Mouse (Mus musculus) embryonic fibroblast, embryonic 13.5 days (primary cell): ENCODE data around the gene Svs1. TPM values are rescaled to one million over a fixed set of nuclear protein-coding genes. Genes with fewer than 3 reads are reported as not detected.

Source experiments
- H3K27ac ChIP-seq: 2 replicates; pipeline ENCODE4 v1.5.1; 2012; ENCODE audit warnings: low read length, control low read depth, inconsistent platforms; ENCODE audit not compliant: insufficient read depth
- H3K4me1 ChIP-seq: 2 replicates; pipeline ENCODE4 v1.6.1; 2011; ENCODE audit warnings: low read length; ENCODE audit not compliant: control insufficient read depth, insufficient read depth
- H3K4me3 ChIP-seq: 2 replicates; pipeline ENCODE4 v1.5.1; 2011; ENCODE audit warnings: mild to moderate bottlenecking, control low read depth, low read length; ENCODE audit not compliant: insufficient read depth
- CTCF ChIP-seq: IDR thresholded peaks from 2 replicates; pipeline ENCODE4 v1.5.1; 2011; ENCODE audit warnings: mild to moderate bottlenecking, control low read depth, low read length, moderate library complexity, borderline replicate concordance; ENCODE audit not compliant: insufficient read depth
- POLR2A ChIP-seq: IDR thresholded peaks from 2 replicates; pipeline ENCODE4 v1.6.1; 2011; ENCODE audit warnings: low read depth, mild to moderate bottlenecking, control low read depth, low read length, moderate library complexity
- polyA plus RNA-seq: library from polyadenylated mRNA; stranded (reverse); fragments of >200 nt; gene quantifications from 2 replicates; pipeline ENCODE4 v1.2.4, GENCODE M21; 2011; ENCODE audit warnings: low read depth; ENCODE audit not compliant: missing spikeins, insufficient read length

The Svs1 gene
- polyA plus RNA-seq, 1 experiment, result not detected

GRCm38 (mm10) chr6:48967868-48968267 lies 18.8 kb upstream of the Svs1 start:
- Histone ChIP-seq H3K27ac (no peak overlapping the region), H3K4me1 (no peaks in the 10 kb centered on the region), H3K4me3 (no peak overlapping the region)
- no peak for TF ChIP-seq CTCF
- no peak for TF ChIP-seq POLR2A

GRCm38 (mm10) chr6:48974663-48975062 lies 12.0 kb upstream of the Svs1 start, which contains the start of gene Doxl2:
Gene Doxl2, plus strand, starts transcription at chr6:48974963.
- Histone ChIP-seq H3K27ac (no peak within 1 kb of the TSS), H3K4me1 (no peaks in the 10 kb centered on the region), H3K4me3 (no peak within 1 kb of the TSS)
- no peak for TF ChIP-seq CTCF
- no peak for TF ChIP-seq POLR2A

- no peak for TF ChIP-seq POLR2A
- no peak for TF ChIP-seq CTCF
- Histone ChIP-seq H3K4me3 (no peak overlapping the region), H3K4me1 (no peaks in the 10 kb centered on the region), H3K27ac (no peak overlapping the region)
Measured at GRCm38 (mm10) chr6:48979616-48980015, 7.0 kb upstream of the Svs1 start.

GRCm38 (mm10) chr6:48982305-48982704 lies 4.4 kb upstream of the Svs1 start:
- H3K4me1 ChIP-seq, result no peaks in the 10 kb centered on the region
- TF ChIP-seq POLR2A, result no peak
- TF ChIP-seq CTCF, result no peak
- no peak overlapping the region for H3K27ac ChIP-seq
- no peak overlapping the region for H3K4me3 ChIP-seq

GRCm38 (mm10) chr6:48989971-48990370 lies 3.3 kb downstream of the Svs1 start:
- Histone ChIP-seq H3K4me1 (no peaks in the 10 kb centered on the region), H3K27ac (no peak overlapping the region), H3K4me3 (no peak overlapping the region)
- no peak for TF ChIP-seq CTCF

- Histone ChIP-seq H3K27ac (no peak overlapping the region), H3K4me1 (no peaks in the 10 kb centered on the region), H3K4me3 (no peak overlapping the region)
- TF ChIP-seq CTCF, result no peak
- TF ChIP-seq POLR2A, result no peak
Measured at GRCm38 (mm10) chr6:48991991-48992390, 5.3 kb downstream of the Svs1 start.

- Histone ChIP-seq H3K27ac (no peak overlapping the region), H3K4me3 (no peak overlapping the region), H3K4me1 (no peaks in the 10 kb centered on the region)
- no peak for TF ChIP-seq CTCF
- TF ChIP-seq POLR2A, result no peak
Measured at GRCm38 (mm10) chr6:48998186-48998585, 11.5 kb downstream of the Svs1 start.

GRCm38 (mm10) chr6:48998796-48999195 lies 12.1 kb downstream of the Svs1 start:
- Histone ChIP-seq H3K27ac (no peak overlapping the region), H3K4me3 (no peak overlapping the region), H3K4me1 (no peaks in the 10 kb centered on the region)
- TF ChIP-seq CTCF, result no peak
- no peak for TF ChIP-seq POLR2A

- TF ChIP-seq CTCF, result no peak
- no peak for TF ChIP-seq POLR2A
- H3K4me1 ChIP-seq, result no peaks in the 10 kb centered on the region
- H3K4me3 ChIP-seq, result no peak overlapping the region
- H3K27ac ChIP-seq, result no peak overlapping the region
Measured at GRCm38 (mm10) chr6:49003381-49003780, 16.7 kb downstream of the Svs1 start.

GRCm38 (mm10) chr6:49007981-49008380 lies 21.3 kb downstream of the Svs1 start:
- Histone ChIP-seq H3K4me3 (peak overlapping the region; percentile 35), H3K27ac (no peak overlapping the region), H3K4me1 (no peaks in the 10 kb centered on the region)
- TF ChIP-seq CTCF, result peak; percentile 88; the same call in 1 of the 2 replicates
- TF ChIP-seq POLR2A, result no peak

- H3K4me3 ChIP-seq, result peak overlapping the region; percentile 35
- H3K4me1 ChIP-seq, result no peaks in the 10 kb centered on the region
- H3K27ac ChIP-seq, result no peak overlapping the region
- TF ChIP-seq POLR2A, result no peak
- no peak for TF ChIP-seq CTCF
Measured at GRCm38 (mm10) chr6:49008420-49009160, 21.9 kb downstream of the Svs1 start.
